Mouse (Mus musculus): ENCODE measurements at regions not wholly inside any gene's neighbourhood (a gene's known extent, or its start where the extent isn't known, plus 50 kb on each side); places are given as distances from the start of the nearest gene placed in this dataset.
"Not testable (repeated sequence)": the region's sequence is repeated elsewhere in the genome, so short reads cannot be mapped to it uniquely, and the experiment has no call there.

DNA sequence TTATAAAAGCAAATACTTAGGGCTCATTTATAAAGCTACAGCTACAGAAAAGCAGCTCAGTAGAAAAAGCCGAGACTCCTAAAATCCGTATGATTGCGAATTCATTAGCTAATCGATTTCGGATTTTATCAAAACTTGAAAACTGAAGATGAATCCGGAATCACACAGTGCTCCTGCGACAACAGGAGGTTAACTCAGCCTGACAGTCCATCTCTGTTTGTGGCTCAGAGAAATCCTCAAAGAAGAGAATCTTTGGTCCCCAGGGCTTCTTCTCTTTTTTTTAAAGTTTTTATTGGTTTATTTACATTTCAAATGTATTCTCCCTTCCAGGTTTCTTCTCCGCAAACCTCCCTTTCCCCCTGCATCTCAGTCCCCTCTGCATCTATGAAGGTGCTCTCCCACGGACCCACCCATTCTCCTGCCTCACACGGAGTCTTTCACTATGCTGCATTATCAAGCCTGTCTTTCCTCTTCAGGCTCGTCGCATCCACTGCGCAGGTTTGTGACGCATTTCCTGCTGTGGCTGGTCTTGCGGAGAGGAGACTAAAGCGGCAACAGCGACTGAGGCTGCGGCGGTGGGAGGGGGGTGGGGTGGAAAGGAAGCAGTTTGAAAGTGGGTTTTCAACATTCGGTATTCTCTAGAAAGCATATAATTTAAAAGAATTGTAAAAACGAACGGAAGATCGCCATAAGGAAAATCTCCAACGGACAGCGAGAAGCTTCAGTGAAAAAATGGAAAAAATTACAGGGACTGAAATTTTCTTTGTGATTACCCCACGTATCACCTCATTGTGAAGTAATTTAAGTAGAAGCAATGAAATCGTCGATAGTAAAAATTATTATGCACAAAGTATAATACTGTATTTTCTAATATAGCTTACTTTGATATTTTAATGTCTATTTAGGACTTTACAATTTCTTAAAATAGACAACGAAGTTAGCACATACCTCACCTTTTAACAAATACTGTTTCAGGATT is 482.5 kb upstream of the Snrpn start:
- peak; percentile 8 to 33 for DNase-seq (ENCODE audit: low spot score in 2 of 2)

GRCm38 (mm10) chr7:60617070-60617674 is 477.2 kb upstream of the Snrpn start:
- not testable (repeated sequence) for DNase-seq (ENCODE audit: low spot score in 2 of 2)
